Mouse (Mus musculus) liver, embryonic 16.5 days (tissue): ENCODE measurements around the gene H2-Q10. TPM values are rescaled to one million over a fixed set of nuclear protein-coding genes. Genes with fewer than 3 reads are reported as not detected.
A peak's percentile ranks its signal among the peaks of the same experiment; 100 is the strongest.
"Not testable (repeated sequence)": the region's sequence is repeated elsewhere in the genome, so short reads cannot be mapped to it uniquely, and the experiment has no call there.

Experiments used
- ATAC-seq: fragments of 200-750 bp; cut with Nextera tagmentation; 2 replicates; pipeline ENCODE4 v1.8.0; 2017; ENCODE audit warnings: low read depth, mild to moderate bottlenecking, moderate number of reproducible peaks, moderate library complexity
- H3K27ac ChIP-seq: fragments of 300-500 bp; sonication (generic); 2 replicates; pipeline ENCODE4 v1.5.1; 2014; ENCODE audit warnings: mild to moderate bottlenecking, low read length
- H3K27me3 ChIP-seq: fragments of 300-500 bp; sonication (generic); 2 replicates; pipeline ENCODE4 v1.6.1; 2014; ENCODE audit warnings: low read depth, low read length, mixed read lengths; ENCODE audit not compliant: control insufficient read depth, insufficient read depth
- H3K36me3 ChIP-seq: fragments of 300-500 bp; sonication (generic); 2 replicates; pipeline ENCODE4 v1.6.1; 2014; ENCODE audit warnings: mild to moderate bottlenecking; ENCODE audit not compliant: control insufficient read depth, insufficient read depth
- H3K4me1 ChIP-seq: fragments of 300-500 bp; sonication (generic); 2 replicates; pipeline ENCODE4 v1.6.1; 2014; ENCODE audit warnings: low read depth, low read length, mixed read lengths; ENCODE audit not compliant: control insufficient read depth
- H3K4me2 ChIP-seq: fragments of 300-500 bp; sonication (generic); 2 replicates; pipeline ENCODE4 v1.6.1; 2014; ENCODE audit warnings: low read depth, low read length, mixed read lengths
- H3K4me3 ChIP-seq: fragments of 300-500 bp; sonication (generic); 2 replicates; pipeline ENCODE4 v1.5.1; 2014; ENCODE audit warnings: low read depth, mild to moderate bottlenecking, low read length
- H3K9ac ChIP-seq: fragments of 300-500 bp; sonication (generic); 2 replicates; pipeline ENCODE4 v1.6.1; 2014; ENCODE audit warnings: low read depth, low read length
- H3K9me3 ChIP-seq: fragments of 300-500 bp; sonication (generic); replicated peaks from 2 replicates; pipeline ENCODE4 v1.6.1; 2016; ENCODE audit warnings: low read length; ENCODE audit not compliant: control insufficient read depth
- WGBS: fragments of 180-500 bp; shearing (Covaris S2); extraction: QIAGEN DNeasy Blood & Tissue Kit; methylation state at CpG from one replicate; pipeline ENCODE4 v1.1.7; 2014; ENCODE audit not compliant: insufficient replicate concordance; 5-methylcytosine and 5-hydroxymethylcytosine counted together
- polyA plus RNA-seq: library from polyadenylated mRNA; unstranded; fragments of >200 nt; fragmentation: Nextera tagmentation; extraction: Ambion mirVana; gene quantifications from 2 replicates; pipeline ENCODE4 v1.2.1, GENCODE M21; 2015

Gene H2-Q10
- polyA plus RNA-seq, 1 experiment from 2014 or later: 430 TPM

GRCm38 (mm10) chr17:35506881-35507280, 37.0 kb downstream of the H2-Q10 start:
- Histone ChIP-seq H3K27ac (no peak overlapping the region), H3K4me3 (no peak overlapping the region), H3K4me1 (no peaks in the 10 kb centered on the region), H3K27me3 (peaks cover 41% of the 10 kb centered on the region), H3K9ac (no peak overlapping the region), H3K36me3 (no peaks in the 10 kb centered on the region), H3K9me3 (no peaks in the 10 kb centered on the region), H3K4me2 (no peak overlapping the region)
- 18% methylated on average over 10 of the region's 10 CpGs for WGBS
- no peak for ATAC-seq

GRCm38 (mm10) chr17:35507556-35508260, 37.8 kb downstream of the H2-Q10 start:
- H3K36me3 ChIP-seq: peaks cover 6% of the 10 kb centered on the region
- no peaks in the 10 kb centered on the region for H3K4me1 ChIP-seq
- no peak overlapping the region for H3K4me3 ChIP-seq
- H3K9me3 ChIP-seq: no peaks in the 10 kb centered on the region
- peaks cover 41% of the 10 kb centered on the region for H3K27me3 ChIP-seq
- H3K9ac ChIP-seq: no peak overlapping the region
- no peak overlapping the region for H3K27ac ChIP-seq
- WGBS: 19% methylated on average over 13 of the region's 13 CpGs
- H3K4me2 ChIP-seq: no peak overlapping the region
- no peak for ATAC-seq

- ATAC-seq: not testable (repeated sequence)
- WGBS: 59% methylated on average over 4 of the region's 5 CpGs
- H3K27me3 ChIP-seq: peaks cover 41% of the 10 kb centered on the region
Observed at GRCm38 (mm10) chr17:35508279-35508678, 38.4 kb downstream of the H2-Q10 start.

GRCm38 (mm10) chr17:35509284-35509683, 39.4 kb downstream of the H2-Q10 start:
- Histone ChIP-seq H3K9me3 (no peaks in the 10 kb centered on the region), H3K4me3 (no peak overlapping the region), H3K27me3 (peaks cover 37% of the 10 kb centered on the region), H3K9ac (no peak overlapping the region), H3K4me1 (peaks cover 7% of the 10 kb centered on the region), H3K36me3 (peaks cover 15% of the 10 kb centered on the region), H3K4me2 (no peak overlapping the region), H3K27ac (no peak overlapping the region)
- ATAC-seq: no peak
- 16% methylated on average over 8 of the region's 8 CpGs for WGBS

More at GRCm38 (mm10) chr17:35508279-35508678, 38.4 kb downstream of the H2-Q10 start:
- H3K9me3 ChIP-seq, H3K4me3 ChIP-seq, H3K27ac ChIP-seq, H3K9ac ChIP-seq, H3K4me2 ChIP-seq, H3K4me1 ChIP-seq: not testable (repeated sequence)
- peaks cover 11% of the 10 kb centered on the region for H3K36me3 ChIP-seq

GRCm38 (mm10) chr17:35512916-35513626, 43.2 kb downstream of the H2-Q10 start:
- no peak overlapping the region for H3K9ac ChIP-seq
- H3K9me3 ChIP-seq: no peaks in the 10 kb centered on the region
- no peak overlapping the region for H3K27ac ChIP-seq
- H3K4me1 ChIP-seq: peaks cover 31% of the 10 kb centered on the region
- H3K36me3 ChIP-seq: peaks cover 17% of the 10 kb centered on the region
- H3K4me2 ChIP-seq: no peak overlapping the region
- no peak for ATAC-seq
- WGBS: 90% methylated on average over 7 of the region's 7 CpGs
- H3K27me3 ChIP-seq: peaks cover 8% of the 10 kb centered on the region
- H3K4me3 ChIP-seq: no peak overlapping the region

GRCm38 (mm10) chr17:35513886-35514285, 44.0 kb downstream of the H2-Q10 start:
- Histone ChIP-seq H3K4me3 (0 out of 2 replicates have a peak overlapping the region, but pooled peaks have one; percentile 81), H3K9ac (no peak overlapping the region), H3K36me3 (peaks cover 17% of the 10 kb centered on the region), H3K4me1 (peaks cover 31% of the 10 kb centered on the region), H3K27ac (no peak overlapping the region), H3K4me2 (peak overlapping the region; percentile 15; the same call in 1 of the 2 replicates), H3K27me3 (peaks cover 5% of the 10 kb centered on the region), H3K9me3 (no peaks in the 10 kb centered on the region)
- ATAC-seq: no peak
- WGBS: 13% methylated on average over 2 of the region's 2 CpGs

- H3K9ac ChIP-seq: peak overlapping the region; percentile 74
- 70% methylated on average over 6 of the region's 6 CpGs for WGBS
Observed at GRCm38 (mm10) chr17:35514756-35515155, 44.9 kb downstream of the H2-Q10 start.

GRCm38 (mm10) chr17:35515911-35516640, 46.2 kb downstream of the H2-Q10 start:
- Histone ChIP-seq H3K27ac (peak overlapping the region; percentile 38), H3K9me3 (no peaks in the 10 kb centered on the region), H3K4me2 (peak overlapping the region; percentile 80), H3K4me1 (peaks cover 31% of the 10 kb centered on the region), H3K36me3 (peaks cover 17% of the 10 kb centered on the region), H3K27me3 (no peaks in the 10 kb centered on the region), H3K9ac (peak overlapping the region; percentile 74), H3K4me3 (peak overlapping the region; percentile 81)
- 13% methylated on average over 25 of the region's 25 CpGs for WGBS
- ATAC-seq: no peak

More at GRCm38 (mm10) chr17:35514756-35515155, 44.9 kb downstream of the H2-Q10 start:
- peak overlapping the region; percentile 81 for H3K4me3 ChIP-seq
- no peak for ATAC-seq
- H3K27me3 ChIP-seq: no peaks in the 10 kb centered on the region
- H3K9me3 ChIP-seq: no peaks in the 10 kb centered on the region
- no peak overlapping the region for H3K27ac ChIP-seq
- peak overlapping the region; percentile 80 for H3K4me2 ChIP-seq
- H3K4me1 ChIP-seq: peaks cover 31% of the 10 kb centered on the region
- H3K36me3 ChIP-seq: peaks cover 17% of the 10 kb centered on the region
